Mouse (Mus musculus): ENCODE measurements around the gene Hist1h3f.

The Hist1h3f gene

DNA sequence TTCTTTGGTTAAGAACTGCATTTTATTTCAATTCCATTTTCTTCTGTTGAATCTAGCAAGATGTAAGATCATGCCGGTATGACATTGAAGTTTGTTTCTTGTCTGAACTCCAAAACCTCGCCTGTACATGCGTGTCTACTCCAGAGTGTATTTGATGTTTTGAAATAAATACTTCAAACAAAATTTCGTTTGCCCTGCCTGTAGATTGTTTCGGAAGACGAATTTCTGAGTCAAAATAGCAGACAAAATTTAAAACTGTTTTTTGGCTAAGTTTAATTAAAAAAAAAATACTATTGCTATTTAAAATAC is 25.6 kb upstream of the Hist1h3f start:
- DNase-seq (ENCODE audit: low spot score): no peak

DNA sequence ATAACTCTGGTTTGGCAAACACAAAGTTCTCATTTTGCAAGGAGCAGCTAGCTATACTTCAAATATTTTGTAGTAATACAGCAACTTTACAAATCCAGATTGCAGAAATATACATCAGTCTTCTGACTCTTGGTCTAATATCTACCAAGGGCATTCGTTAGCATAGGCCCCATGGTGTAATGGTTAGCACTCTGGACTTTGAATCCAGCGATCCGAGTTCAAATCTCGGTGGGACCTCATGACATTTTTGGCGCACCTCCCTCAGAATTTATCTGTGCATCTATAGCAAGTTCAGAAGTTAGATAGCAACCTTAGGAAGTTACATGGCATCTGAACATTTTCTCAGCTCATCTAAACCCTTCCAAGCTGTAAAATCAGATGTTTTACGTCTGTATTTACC is 25.0 kb upstream of the Hist1h3f start:
- DNase-seq (ENCODE audit: low spot score): peak; percentile 62

DNA sequence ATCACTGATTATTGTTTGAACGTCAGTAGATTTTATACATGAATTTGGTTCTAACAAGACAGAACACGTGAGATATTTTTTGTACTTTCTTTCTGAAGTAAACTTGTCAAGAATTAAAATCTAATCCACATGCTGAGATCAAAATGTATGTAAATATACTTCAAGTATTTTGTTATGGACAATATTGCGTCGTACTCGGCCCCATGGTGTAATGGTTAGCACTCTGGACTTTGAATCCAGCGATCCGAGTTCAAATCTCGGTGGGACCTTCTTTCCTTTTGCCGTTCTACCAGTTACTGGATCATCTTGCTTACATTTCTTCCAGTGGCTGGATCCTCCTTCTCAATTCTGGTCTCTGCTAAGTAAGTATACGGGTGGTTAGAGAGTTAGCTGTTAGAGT is 24.4 kb upstream of the Hist1h3f start:
- DNase-seq (ENCODE audit: low spot score): peak; percentile 68

DNA sequence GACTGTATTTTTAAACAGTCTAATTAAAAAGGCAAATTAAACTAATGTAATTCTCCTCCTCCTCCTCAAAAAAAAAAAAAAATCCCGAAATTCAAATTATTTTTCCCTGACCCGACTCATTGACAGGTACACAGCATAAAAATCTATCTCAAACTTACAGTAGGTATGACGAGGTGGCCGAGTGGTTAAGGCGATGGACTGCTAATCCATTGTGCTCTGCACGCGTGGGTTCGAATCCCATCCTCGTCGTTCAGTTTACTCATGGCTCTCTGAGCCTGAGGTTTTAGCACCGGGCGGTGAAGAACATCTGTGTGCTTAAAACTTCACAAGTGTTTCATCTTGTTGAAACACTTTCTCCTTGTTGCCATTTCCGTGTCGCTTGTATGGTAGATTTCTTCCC is 22.1 kb upstream of the Hist1h3f start:
- DNase-seq (ENCODE audit: low spot score): peak; percentile 77

DNA sequence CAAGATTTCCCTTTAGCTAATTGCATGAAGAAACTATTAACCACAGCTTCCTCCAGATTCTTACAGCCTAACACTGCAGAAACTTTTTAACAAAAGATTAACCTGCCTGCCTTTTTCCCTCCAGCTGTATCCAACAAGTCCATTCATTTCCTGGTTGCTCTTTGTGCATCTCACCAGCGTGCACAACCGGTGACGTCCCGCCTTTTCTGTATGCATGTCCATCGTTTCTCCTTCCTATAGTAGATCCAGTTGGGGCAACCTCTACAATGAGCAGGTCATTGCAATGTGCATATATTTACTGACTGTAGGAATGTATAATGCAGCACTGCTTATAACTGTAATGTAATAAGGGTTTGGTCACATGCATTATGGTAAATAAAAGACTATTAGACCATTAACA is 19.9 kb upstream of the Hist1h3f start:
- DNase-seq (ENCODE audit: low spot score): no peak

DNA sequence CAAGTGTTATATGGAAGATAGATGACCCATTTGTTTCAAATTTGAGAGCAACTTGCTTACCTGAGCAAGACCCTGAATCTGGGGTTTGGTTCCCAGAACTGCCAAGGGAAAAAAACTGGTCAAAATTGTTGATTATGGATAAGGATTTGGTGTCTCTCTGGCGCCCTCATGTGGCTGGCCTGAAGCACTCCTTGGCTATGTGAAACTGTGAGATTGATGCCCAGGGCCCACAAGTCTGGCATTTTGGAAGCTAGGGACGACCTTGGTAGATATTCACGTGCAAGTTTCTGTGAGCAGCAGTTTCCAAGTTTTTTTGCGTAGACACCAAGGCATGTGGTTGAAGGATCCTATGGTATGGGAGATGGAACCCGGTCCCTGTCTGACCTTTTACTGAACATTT is 19.2 kb upstream of the Hist1h3f start:
- peak; percentile 66 for DNase-seq (ENCODE audit: low spot score)

DNA sequence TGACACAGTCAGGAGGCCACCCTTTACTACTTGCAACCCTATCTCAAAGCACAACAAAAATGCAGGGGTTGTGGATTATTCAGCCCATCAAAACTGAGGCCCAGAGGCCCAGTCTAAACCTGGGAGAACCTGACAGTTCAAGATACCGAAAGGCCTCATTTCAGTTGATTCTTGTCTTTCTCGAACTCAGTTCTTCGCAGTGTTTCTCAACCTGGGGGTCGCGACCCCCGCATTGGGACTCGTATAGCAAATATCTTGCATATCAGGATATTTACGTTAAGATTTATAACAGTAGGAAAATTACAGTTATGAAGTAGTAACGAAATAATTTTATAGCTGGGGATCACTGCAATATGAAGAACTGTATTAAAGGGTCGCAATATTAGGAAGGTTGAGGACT is 18.0 kb upstream of the Hist1h3f start:
- no peak for DNase-seq (ENCODE audit: low spot score)

DNA sequence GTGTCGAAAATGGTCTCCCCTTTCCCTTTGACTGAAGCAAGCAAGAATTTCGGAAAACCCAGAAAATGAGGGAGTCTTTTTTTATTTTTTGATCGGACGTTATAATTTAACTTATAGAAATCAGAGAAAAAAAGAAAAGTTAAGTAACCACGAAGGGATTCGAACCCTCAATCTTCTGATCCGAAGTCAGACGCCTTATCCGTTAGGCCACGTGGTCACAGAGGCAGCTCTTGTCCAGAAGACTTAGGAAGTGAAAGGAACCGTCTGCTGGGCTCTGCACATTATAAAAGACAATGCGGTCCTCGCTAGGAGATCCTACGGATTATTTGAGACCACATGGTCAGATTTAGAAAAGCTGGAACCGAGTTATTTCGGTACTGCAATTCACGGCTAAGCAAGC is 17.5 kb upstream of the Hist1h3f start:
- DNase-seq (ENCODE audit: low spot score): peak; percentile 81

DNA sequence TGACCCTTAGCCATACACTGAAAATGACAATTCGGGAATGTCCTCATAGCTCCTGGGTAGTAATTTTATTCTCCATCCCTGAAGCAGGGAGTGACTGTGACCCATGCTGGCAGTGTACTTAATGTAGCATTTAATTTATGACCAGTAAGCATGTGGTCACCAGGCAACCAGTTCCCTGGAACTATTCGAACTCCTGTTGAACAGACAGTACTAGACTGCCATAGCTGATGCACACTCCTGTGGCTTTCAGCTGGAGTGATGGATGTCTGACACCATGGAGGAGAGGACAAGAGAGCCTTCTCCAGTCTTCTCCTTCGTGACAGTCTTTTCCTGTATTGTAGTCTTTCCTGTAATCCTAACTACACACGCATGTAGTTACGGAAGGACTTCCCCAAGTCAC is 14.8 kb upstream of the Hist1h3f start:
- no peak for DNase-seq (ENCODE audit: low spot score)

DNA sequence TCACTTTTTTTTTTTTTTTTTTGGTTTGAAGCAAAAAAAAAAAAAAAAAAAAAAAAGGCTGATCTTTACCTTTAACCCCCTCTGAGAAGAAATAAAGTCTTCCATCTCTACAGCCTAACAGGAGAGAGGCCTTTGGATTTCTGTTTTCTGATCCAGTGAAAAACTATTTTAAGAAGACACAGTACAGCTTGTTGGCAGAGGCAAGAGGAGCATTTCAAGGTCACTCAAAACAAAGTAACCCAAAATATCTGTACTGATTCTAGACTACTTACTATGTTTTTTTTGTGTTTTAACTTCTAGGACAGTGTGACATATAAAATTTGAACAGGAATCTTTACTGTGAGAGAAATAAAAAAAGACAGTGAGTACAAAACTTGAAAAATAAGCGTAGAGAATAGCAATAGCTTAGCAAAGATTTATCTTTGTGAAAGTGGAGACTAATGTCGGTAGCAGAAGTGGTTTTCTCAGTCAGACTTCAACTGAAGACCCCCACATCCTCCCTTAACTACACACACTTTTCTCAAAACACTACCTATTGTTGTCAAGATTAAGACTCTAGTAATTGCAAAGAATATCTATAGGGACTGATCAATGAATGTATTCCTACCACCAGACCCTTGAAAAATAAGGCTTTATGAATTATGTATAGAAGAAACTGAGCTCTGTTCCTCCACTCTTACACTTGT is 14.2 kb upstream of the Hist1h3f start:
- DNase-seq (ENCODE audit: low spot score): no peak

DNA sequence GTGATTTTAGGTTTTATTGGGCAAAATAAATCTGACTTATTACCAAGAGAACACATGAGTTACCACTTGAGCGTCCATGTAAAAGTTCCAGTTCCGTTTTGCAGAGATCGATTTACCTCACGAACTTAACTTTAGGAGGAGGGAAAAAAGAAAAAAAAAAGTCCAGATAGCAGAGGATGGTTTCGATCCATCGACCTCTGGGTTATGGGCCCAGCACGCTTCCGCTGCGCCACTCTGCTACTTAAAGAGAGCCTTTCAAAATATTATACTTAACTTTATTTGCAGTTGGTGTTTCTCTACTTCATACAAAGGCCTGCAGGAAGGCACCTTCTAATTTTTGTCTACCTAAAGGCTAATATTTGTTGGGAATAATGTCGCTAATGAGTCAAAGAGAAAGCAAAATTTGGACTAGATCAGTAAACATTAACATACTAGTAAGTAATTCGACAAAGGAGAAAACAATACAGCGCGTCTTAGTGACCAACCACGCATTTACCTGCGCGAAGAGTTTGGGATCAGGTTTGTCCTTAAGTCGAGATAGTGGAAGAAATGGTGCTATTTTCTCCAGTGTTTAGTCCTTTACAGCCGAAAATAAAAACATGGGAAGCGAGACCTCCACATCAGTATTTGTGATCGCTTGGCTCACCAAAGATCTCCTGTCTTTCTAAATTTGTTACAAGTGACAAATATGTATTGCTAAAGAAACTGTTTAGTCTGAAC is 13.5 kb upstream of the Hist1h3f start:
- peak; percentile 56 for DNase-seq (ENCODE audit: low spot score)

DNA sequence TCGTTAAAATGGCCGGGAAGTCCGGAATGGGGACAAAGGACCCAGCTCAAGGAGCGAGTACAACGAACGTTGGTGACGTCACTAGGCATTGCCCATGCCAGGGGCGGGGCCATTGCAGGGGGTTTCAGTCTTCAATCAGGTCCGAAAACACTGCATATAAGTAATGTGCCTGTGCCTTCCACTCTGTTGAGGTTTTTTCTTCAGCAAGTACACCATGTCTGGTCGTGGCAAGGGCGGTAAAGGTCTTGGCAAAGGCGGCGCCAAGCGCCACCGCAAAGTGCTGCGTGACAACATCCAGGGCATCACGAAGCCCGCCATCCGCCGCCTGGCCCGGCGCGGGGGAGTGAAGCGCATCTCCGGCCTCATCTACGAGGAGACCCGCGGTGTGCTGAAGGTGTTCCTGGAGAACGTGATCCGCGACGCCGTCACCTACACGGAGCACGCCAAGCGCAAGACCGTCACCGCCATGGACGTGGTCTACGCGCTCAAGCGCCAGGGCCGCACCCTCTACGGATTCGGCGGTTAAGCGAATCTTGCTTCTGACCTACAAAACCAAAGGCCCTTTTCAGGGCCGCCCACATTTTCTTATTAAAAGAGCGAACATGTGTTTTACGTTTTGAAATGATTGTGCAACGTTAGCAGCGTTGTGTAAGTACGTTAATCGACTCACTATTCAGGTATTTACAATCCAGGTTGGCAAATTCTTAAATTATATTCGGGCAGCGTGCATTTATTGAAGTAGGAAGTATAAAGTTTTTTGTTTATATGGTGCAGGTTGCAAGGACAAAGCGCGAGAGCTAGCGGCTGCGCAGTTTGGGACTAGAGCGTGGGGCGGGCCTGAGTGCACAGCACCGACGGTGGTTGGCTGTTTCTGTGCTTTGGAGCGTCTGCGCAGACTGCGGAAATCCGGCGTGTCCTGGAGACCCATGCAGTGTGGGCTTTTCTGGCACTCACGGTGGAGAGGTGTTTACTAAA is 12.7 kb upstream of the Hist1h3f start, which contains the start of gene Hist1h4h:
TSS of gene Hist1h4h (plus strand) at position 150 of the 975 bp plus-strand sequence.
- DNase-seq (ENCODE audit: low spot score): peak; percentile 99

DNA sequence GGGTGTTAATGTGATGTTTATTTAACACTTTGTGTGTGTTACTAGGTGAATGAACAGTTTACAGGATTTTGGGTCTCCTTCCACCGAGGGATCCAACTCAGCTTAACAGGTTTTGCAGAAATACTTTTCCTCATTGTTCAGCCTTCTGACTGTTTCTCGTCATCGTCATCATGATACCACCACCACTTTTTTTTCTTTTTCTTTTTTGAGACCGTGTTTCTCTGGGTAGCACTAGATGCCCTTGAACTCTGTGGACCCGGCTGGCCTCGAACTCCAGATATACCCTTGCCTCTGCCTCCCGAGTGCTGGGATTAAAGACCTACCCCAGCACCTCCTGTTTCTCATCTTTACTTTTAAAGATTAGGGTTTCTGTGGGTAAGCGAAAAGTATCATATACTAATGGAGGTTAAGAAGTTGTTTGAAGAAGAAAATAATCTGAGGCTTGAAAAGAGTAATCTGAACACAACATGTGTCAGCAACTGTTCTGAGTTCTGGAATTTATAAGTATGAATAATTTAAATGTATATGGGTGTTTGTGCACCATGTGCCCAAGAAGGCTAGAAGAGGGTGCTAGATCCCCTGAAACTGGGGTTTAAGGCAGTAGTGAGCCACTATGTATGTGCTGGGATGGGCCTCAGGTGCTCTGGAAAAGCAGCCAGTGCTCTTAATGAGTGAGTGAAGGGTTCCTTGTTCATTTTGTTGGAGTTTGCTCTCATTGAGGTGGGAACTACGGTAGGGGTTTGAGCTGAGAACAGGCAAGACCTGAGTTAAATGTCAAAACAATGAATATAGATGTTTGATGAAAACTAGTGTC is 11.4 kb upstream of the Hist1h3f start:
- DNase-seq (ENCODE audit: low spot score): no peak

DNA sequence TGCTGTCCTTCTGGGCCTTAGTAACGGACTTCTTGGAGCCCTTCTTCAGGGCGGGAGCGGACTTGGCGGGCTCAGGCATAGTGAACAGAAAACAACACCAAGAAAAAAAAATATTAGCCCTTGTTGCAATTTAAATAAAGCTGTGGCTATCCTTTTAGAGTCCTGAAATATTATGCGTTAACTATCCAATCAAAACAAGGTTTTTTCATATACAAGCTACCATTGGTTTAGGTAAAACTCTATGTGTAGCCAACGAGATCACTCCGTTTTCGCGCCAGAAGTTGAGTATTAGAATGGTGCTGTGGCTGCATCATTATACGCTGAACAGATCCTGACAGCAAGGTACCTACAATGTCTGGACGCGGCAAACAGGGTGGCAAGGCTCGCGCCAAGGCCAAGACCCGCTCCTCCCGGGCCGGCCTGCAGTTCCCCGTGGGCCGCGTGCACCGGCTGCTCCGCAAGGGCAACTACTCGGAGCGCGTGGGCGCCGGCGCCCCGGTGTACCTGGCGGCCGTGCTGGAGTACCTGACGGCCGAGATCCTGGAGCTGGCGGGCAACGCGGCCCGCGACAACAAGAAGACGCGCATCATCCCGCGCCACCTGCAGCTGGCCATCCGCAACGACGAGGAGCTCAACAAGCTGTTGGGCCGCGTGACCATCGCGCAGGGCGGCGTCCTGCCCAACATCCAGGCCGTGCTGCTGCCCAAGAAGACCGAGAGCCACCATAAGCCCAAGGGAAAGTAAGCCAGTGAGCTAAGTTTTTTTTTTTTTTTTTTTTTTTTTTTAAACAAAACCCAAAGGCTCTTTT is 10.1 kb upstream of the Hist1h3f start, which contains the start of gene Hist1h2af:
TSS of gene Hist1h2af (plus strand) at position 347 of the 808 bp plus-strand sequence.
- peak; percentile 75 for DNase-seq (ENCODE audit: low spot score)

DNA sequence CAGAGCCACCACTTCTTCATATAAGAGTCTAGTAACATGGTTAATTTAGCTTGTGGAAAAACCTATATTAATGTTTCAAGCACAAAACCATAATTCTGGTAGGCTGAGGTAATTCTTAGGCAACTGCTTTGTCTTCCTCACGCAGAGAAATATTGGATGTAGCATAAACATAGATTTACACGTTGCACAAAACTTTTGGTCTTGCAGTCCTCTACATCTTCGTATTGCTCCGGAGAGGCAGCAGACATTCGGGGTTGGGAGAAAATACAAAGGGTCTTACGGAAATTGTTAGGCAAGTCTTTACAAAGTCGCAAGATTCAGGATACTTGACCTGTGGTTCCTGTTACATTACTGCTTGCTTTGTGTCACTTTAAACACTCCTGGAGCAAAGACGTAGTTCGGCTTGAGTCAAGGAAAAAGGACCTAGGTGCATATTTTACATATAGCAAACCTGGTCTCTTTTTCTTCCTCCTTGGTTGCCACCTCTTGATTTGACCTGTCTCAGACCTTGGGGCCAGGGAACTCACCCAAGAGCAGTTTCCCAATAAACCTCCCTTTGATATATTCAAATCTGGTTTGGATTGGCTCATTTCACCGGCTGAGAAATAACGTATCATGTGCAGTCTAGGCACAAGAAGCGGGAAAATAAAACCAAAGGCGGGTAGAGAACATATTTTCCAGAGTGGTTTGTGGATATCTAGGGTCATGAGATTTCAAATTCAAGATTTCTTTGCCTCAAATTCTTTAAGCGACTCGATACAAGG is 9.3 kb upstream of the Hist1h3f start:
- DNase-seq (ENCODE audit: low spot score): no peak

DNA sequence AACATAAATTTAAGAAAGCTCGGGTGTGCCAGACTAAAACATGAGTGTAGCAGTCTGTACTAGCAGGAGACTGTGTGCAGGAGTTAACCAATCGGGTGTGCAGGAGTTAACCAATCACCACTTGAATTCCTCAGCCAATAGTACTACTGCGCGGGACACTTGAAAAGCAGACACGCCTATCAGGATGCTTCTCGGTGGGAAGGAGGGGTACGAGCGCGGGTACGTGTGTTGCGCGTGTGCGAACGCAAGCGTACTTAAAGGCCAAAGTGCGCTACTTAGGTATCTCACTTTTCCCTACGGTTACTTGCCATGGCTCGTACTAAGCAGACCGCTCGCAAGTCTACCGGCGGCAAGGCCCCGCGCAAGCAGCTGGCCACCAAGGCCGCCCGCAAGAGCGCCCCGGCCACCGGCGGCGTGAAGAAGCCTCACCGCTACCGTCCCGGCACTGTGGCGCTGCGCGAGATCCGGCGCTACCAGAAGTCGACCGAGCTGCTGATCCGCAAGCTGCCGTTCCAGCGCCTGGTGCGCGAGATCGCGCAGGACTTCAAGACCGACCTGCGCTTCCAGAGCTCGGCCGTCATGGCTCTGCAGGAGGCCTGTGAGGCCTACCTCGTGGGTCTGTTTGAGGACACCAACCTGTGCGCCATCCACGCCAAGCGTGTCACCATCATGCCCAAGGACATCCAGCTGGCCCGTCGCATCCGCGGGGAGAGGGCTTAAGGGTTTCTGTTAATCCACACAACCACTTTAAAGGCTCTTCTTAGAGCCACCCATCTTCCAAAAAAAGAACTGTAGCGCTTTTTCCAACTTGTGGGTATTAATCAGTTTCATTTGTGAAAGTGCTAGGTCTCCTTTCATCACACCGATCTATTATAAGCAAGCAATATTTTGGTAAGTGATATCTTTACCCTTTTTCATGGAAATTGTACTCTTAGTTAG is 8.4 kb upstream of the Hist1h3f start, which contains the start of gene Hist1h3g:
TSS of gene Hist1h3g (plus strand) at position 286 of the 939 bp plus-strand sequence.
- peak; percentile 90 for DNase-seq (ENCODE audit: low spot score)

DNA sequence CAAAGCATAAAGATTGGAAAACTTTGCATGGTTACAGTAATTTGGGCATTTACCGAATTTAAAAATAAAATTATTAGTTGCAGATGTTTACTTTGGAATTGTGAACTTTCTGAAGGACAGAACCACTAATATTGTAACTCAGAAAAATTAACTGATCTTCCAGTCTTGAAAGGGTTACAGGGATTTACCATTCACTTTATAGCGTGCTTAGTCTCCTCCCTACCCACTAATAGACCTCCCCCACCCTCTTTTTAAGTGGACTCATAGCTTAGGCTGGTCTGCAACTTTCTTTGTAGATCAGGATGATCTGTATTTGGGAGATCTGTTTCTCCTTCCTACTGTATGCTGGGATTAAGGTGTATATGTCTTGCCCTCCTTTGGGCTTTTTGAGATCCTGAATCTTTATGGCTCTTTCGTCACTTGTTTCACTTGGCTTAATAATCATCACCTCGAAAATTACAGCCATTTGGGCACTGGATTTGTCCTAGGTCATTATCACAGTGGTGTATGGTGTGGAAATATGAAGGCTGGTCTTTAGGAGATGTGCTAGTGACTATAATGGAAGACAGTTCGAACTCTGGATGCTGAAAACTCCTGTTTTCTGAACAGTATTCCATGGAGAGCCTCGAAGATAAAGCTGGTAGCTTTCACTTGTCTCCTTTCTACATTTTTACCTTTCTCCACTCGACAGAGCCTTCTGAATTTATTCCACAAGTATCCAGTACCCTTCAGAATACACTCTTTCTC is 7.6 kb upstream of the Hist1h3f start:
- no peak for DNase-seq (ENCODE audit: low spot score)
